Mouse (Mus musculus): ENCODE results near the gene Grm3.

The Grm3 gene

GRCm38 (mm10) chr5:9724956-9725600 lies at the start of gene Grm3:
Gene Grm3, minus strand, starts transcription at chr5:9725170.
- peak; percentile 24 to 32 for DNase-seq

DNA sequence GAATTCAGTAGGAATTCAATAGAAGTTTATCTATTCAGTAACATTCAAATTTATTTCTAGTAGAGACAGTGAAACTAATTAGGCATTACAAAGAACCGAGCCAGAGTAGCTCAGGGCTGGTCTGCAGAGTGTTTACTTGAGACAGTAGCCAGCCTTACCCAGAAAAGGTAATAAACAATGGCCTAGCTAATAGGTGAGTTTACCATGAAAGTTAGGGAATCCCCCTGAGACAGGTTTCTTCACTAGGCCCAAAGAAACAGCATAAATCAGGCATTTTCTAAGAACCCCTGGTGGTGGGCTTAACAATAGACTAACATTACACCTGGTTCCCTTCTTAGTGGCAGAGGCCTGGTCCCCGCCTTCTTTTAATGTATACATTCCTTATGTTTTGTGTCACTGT lies 30.8 kb upstream of the Grm3 start:
- DNase-seq, result no peak

DNA sequence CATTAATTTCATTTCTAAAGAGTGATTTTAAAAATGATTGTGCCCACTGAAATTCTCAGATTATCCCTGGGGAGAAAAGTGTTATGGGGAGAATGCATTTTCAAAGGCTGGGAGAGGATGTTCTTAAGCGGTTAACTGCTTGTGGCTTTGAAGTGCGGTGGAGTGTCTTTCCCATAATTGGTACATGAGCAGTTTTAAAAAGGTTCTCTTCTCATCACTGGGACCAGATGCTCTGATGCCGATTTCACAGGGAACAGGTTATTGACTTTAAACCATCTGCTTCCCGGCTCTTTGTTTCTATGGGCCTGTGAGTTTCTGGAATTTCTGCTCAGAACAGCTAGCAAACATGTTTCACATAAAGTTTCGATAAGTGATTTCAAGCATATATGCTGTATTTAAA lies 23.2 kb upstream of the Grm3 start:
- no peak for DNase-seq

DNA sequence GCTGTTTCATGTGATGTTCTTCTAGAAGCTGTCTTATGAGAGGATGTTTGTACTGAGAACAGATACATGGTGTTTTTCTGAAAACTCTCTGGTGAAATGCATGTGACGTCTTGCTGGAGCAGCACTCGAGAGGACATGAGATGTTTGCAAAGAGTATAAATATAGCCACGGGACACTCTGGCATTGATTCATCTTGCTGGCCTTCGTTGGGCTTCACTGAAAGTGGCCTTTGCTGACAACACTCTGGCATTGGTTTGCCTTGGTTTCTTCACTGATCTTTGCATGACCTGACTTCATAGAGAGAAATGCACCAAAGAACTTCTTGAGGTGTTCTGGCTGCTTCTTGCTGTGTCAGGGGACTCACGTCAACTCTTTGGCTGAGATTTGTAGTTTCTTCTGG lies 19.1 kb upstream of the Grm3 start:
- no peak for DNase-seq

- DNase-seq, result peak; percentile 52 to 67
Measured at GRCm38 (mm10) chr5:9725601-9726268, 765 bp upstream of the Grm3 start.

DNA sequence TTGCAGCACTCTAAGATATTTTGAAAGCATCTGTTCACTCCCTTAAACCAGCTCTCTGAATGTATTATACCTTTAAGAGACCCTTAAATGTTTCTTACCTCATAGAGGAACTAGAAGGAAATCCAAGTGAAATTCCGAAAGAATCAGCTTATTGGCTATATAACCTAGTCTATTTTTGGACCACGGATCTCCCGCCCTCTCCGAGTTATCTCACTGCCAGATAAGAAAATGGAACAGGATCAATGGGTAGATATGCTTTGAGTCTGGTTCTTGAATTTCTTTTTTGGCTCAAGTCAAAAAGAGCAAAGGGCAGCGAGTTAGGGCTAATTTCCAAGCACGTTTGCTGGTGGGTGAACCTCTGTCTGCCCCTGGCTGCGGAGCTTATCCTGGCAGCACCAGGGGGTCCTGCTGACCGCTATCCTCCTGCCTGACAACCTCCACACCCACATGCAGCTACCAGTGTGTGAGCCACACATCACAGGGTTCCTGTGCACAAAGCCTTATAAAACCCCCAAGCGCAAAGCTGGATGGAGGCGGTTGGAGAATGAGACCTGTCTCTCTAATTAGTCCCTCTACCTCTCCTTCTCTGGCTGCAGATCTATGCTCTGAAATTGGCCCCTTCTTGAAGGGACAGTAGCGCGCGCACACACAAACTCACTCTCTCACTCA lies 549 bp downstream of the Grm3 start:
- peak; percentile 3 to 14 for DNase-seq

- no peak for DNase-seq
Measured at GRCm38 (mm10) chr5:9721136-9721535, 3.8 kb downstream of the Grm3 start.

- no peak for DNase-seq
Measured at GRCm38 (mm10) chr5:9716295-9716694, 8.7 kb downstream of the Grm3 start.

GRCm38 (mm10) chr5:9707096-9707495 lies 17.9 kb downstream of the Grm3 start:
- DNase-seq, result no peak

DNA sequence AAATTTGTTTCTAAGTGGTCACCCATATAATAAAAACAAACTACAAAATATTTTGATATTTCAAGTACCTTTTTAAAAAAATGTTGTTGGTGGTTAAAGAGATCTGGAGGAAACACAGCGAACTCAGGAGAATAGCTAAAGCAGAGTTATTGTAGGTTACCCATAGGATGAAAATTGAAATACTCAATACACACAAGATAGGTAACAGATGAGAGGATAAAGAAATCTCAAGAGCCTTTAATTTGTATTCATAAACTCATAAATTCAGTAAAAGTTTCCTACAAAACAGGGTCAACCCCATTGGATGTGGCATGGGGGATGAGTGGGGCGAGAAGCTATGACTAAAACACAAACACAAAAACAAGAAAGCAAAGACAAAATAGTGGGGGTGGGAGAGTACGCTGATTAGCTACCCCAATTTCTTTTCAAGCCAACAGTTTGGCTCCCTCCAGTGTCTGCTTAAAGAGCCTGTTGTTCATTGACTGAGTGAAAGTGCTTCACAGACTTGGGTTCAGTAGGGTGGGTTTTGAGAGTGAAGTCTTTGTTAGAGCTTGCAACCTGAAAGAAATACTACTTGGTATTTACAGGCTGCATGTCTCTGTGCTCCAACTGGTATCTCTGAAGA lies 21.5 kb downstream of the Grm3 start:
- no peak for DNase-seq

DNA sequence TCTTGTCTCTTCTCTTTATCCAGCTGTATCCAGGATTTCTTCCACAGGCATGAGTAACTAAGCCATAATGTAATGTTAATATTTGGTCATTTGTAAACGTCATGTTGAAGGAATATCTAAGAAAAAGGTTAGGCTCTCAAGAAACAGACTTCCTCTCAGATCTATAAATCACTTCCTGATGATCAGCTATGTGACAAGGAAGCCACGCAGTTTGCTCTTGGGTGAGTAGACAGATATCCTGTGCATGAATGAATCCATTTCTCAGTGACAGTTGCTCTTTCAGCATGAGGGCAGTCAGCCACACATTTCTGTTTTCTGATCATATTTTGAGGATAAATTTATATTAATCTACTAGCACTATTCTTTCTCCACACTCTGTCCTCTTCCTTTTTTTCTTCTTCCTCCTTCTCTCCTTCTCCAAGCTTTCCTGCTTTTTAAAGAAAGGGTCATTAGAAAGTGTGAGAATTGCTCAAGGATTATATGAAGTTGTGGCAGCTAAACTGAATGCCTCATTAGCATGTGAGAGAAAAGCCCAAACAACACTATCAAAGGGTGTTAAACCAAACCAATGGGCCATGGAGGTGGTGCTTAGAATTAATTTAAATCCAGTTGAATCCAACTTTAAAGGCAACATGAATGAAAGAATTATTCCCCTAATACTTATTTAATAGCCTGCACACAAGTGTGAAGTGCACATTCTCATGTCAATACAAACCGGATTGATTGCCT lies 22.1 kb downstream of the Grm3 start:
- DNase-seq, result no peak

GRCm38 (mm10) chr5:9692333-9692732 lies 32.6 kb downstream of the Grm3 start:
- DNase-seq, result no peak

DNA sequence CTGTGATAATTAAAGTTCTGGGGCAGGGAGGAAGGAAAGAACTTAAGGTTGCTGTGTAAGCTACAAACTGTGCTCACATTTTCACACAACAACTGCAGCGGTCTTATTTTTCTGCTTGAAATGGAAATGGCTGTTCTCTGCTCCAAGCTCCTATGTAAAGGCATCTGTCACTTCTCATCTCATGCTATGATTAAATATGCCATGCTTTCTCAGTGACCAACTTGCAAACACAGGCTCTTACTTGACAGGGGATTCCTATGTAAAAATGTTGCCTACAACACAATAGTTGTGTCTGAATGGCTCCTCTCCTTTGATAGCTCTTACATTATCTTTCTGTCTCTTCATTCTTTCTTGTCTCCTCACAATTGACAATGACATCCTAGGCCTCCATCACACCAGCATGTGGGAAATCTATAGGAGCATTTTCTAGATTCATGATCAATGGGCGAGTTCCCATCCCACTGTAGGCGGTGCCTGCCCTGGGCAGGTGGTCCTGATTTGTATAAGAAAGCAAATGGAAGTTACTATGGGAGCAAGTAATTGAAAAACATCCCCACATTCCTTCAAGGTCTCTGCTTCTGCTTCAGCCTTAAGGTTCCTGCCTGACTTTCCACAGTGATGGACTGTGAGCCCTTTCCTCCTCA lies 34.2 kb downstream of the Grm3 start:
- DNase-seq, result no peak

GRCm38 (mm10) chr5:9690192-9690591 lies 34.8 kb downstream of the Grm3 start:
- no peak for DNase-seq

- no peak for DNase-seq
Measured at GRCm38 (mm10) chr5:9683204-9683603, 41.8 kb downstream of the Grm3 start.

- no peak for DNase-seq
Measured at GRCm38 (mm10) chr5:9669002-9669401, 56.0 kb downstream of the Grm3 start.

DNA sequence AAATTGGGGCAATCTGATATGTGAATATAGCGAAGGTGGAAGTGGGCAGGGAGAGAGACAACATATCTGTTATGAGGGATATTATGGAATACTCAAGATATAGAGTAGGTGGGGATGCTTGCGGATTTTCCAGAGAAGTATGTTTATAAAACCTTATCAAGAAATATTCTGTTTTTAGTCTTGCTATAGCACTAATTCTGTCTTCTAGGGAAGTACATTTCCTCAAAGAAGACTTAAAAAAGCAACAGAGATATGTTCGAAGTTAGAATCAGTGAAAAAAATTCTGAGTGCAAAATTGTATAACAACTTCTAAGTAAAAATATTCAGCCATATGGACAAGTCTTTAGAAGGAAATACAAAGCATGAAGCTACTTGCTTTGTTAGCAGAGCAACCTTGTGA lies 61.6 kb downstream of the Grm3 start:
- DNase-seq, result no peak

DNA sequence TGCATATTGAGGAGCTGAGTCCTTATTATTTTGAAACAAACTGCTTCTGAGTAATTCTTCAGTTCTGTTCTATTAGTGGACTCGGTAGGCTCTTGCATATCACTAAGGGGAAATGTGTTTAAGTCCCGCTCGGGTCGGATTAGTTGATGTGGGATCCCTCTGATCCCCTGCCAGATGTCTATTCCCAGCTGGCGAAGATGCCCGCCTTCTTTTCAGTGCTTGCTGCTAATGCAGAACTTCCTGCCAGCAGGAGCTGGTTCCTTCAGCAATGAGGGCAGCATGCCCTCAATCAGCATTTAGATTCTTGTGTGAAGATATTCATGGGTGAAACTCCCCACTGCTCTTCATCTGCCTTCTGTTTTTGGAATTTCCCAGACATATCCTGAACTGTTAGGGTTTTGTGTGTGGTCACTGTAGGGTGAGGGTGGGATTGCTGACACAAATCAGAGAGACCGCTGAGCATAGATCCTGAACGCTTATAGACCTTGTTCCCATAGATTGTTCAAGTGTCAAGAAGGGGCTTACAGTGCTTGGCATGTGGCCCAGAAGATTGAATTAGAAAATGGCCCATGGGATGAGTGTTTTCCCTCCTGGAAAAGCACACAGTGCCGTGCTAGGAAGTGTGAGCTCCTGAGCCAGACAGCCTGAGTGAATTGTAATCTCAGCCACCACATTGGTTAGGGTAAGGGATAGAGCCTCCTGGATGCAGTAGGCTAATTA lies 62.9 kb downstream of the Grm3 start:
- DNase-seq, result peak; percentile 2 to 7

- no peak for DNase-seq
Measured at GRCm38 (mm10) chr5:9638612-9639011, 86.4 kb downstream of the Grm3 start.

GRCm38 (mm10) chr5:9627220-9627619 lies 97.8 kb downstream of the Grm3 start:
- peak; percentile 20 to 31 for DNase-seq

GRCm38 (mm10) chr5:9624396-9624795 lies 100.6 kb downstream of the Grm3 start:
- no peak for DNase-seq

DNA sequence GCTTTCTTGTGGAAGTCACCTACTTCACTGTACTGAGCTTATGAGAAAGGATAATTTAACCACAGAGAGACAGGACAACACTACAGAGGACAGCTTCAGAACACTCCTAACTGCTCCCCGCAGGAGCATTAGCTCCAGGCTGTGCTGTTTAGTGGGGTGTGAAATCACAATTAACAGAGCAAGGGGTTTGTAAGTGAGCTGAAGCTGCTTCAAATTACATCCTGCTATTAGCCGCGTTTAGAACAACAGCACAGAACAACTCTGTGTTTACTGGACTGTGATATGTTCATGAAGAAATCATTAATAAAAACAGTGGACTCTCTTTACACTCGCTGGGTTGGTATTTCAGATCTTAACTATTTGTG lies 101.9 kb downstream of the Grm3 start:
- peak; percentile 16 to 34 for DNase-seq
